Mouse (Mus musculus): ENCODE data around the gene Gm20388.

The Gm20388 gene

GRCm38 (mm10) chr8:120300601-120301141 lies 390.0 kb downstream of the Gm20388 start:
- peak; percentile 90 to 91 for DNase-seq

GRCm38 (mm10) chr8:120302941-120303675 lies 392.5 kb downstream of the Gm20388 start:
- DNase-seq, result no peak

- no peak for DNase-seq
These were observed 393.5 kb downstream of the Gm20388 start for GRCm38 (mm10) chr8:120304097-120304496.

- DNase-seq, result peak in 1 of 2 experiments; percentile 47
These were observed 395.3 kb downstream of the Gm20388 start for GRCm38 (mm10) chr8:120305800-120306385.

- peak; percentile 60 to 69 for DNase-seq
These were observed 396.5 kb downstream of the Gm20388 start for GRCm38 (mm10) chr8:120307103-120307502.

- DNase-seq, result no peak
These were observed 396.9 kb downstream of the Gm20388 start for GRCm38 (mm10) chr8:120307528-120307927.

GRCm38 (mm10) chr8:120308131-120308530 lies 397.5 kb downstream of the Gm20388 start:
- DNase-seq, result peak; percentile 65 to 71

- peak; percentile 71 to 73 for DNase-seq
These were observed 397.9 kb downstream of the Gm20388 start for GRCm38 (mm10) chr8:120308553-120308952.

GRCm38 (mm10) chr8:120309326-120309725 lies 398.7 kb downstream of the Gm20388 start:
- DNase-seq, result peak; percentile 74 to 75

GRCm38 (mm10) chr8:120310063-120310462 lies 399.4 kb downstream of the Gm20388 start:
- DNase-seq, result no peak

GRCm38 (mm10) chr8:120312452-120312851 lies 401.8 kb downstream of the Gm20388 start:
- no peak for DNase-seq

GRCm38 (mm10) chr8:120313674-120314073 lies 403.0 kb downstream of the Gm20388 start:
- DNase-seq, result no peak

GRCm38 (mm10) chr8:120314932-120315331 lies 404.3 kb downstream of the Gm20388 start:
- no peak for DNase-seq

GRCm38 (mm10) chr8:120315644-120316043 lies 405.0 kb downstream of the Gm20388 start:
- DNase-seq, result peak in 1 of 2 experiments; percentile 60

GRCm38 (mm10) chr8:120316707-120317106 lies 406.1 kb downstream of the Gm20388 start:
- no peak for DNase-seq

GRCm38 (mm10) chr8:120317118-120317824 lies 406.6 kb downstream of the Gm20388 start:
- peak in 1 of 2 experiments; percentile 53 for DNase-seq

GRCm38 (mm10) chr8:120318476-120318991 lies 407.9 kb downstream of the Gm20388 start:
- no peak for DNase-seq

GRCm38 (mm10) chr8:120319449-120319848 lies 408.8 kb downstream of the Gm20388 start:
- peak; percentile 88 to 90 for DNase-seq

GRCm38 (mm10) chr8:120320146-120320545 lies 409.5 kb downstream of the Gm20388 start:
- DNase-seq, result no peak

- DNase-seq, result peak in 1 of 2 experiments; percentile 61
These were observed 411.1 kb downstream of the Gm20388 start for GRCm38 (mm10) chr8:120321724-120322123.

GRCm38 (mm10) chr8:120322956-120323448 lies 412.4 kb downstream of the Gm20388 start:
- DNase-seq, result peak in 1 of 2 experiments; percentile 49

GRCm38 (mm10) chr8:120324555-120324954 lies 413.9 kb downstream of the Gm20388 start:
- no peak for DNase-seq
